Mouse (Mus musculus) right cerebral cortex, postnatal 14 days (tissue): Measurements from ENCODE around the gene Mri1.

Experiments
- DNase-seq: peaks from one replicate; pipeline ENCODE4 v3.0.0; 2022

Gene Mri1

GRCm38 (mm10) chr8:84201545-84202245, 55.4 kb downstream of the Mri1 start:
- DNase-seq = peak; percentile 54

- peak; percentile 58 for DNase-seq
Observed at GRCm38 (mm10) chr8:84200652-84201544, 56.2 kb downstream of the Mri1 start.

GRCm38 (mm10) chr8:84200126-84200555, 57.0 kb downstream of the Mri1 start:
- DNase-seq = no peak
